Mouse (Mus musculus) testis, adult 2 months (tissue): Measurements from ENCODE around the gene Smim27.

ENCODE experiments used
- CTCF ChIP-seq: fragments of 200-500 bp; IDR thresholded peaks from 2 replicates; pipeline ENCODE4 v1.5.1; 2012; ENCODE audit warnings: low read depth, mild to moderate bottlenecking, inconsistent platforms, low read length, moderate library complexity; ENCODE audit not compliant: control insufficient read depth, insufficient read depth, insufficient replicate concordance
- POLR2A ChIP-seq: fragments of 200-500 bp; IDR thresholded peaks from 2 replicates; pipeline ENCODE4 v1.6.1; 2012; ENCODE audit warnings: low read depth, mild to moderate bottlenecking, inconsistent platforms, low read length, moderate library complexity; ENCODE audit not compliant: control insufficient read depth

DNA sequence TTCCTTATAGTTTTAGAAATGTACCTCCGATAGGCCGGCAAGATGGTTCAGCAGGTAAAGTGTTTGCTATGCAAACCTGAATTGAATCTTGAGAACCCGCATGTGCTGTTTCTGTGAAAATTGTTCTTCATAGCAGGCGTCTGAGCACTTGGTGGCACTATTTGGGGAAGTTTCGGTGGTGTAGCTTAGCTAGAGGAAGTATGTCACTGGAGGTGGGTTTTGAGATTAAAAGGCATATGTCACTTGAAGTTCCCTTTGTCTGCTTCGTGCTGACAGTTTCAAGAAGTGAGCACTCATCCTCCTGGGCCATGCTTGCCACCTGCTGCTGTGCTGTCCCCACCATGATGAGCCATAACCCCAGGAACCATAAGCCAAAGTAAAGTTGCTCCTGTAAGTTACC is 18.0 kb downstream of the Smim27 start:
- no peak for TF ChIP-seq CTCF
- TF ChIP-seq POLR2A = no peak
